Mouse (Mus musculus) cortical plate, adult 2 months (tissue): ENCODE measurements around the gene Gpat3. TPM values are rescaled to one million over a fixed set of nuclear protein-coding genes. Genes with fewer than 3 reads are reported as not detected.
A peak's percentile ranks its signal among the peaks of the same experiment; 100 is the strongest.

Source experiments
- H3K27ac ChIP-seq: fragments of 200-500 bp; 2 replicates; pipeline ENCODE4 v1.5.1; 2012; ENCODE audit warnings: low read length, control low read depth, inconsistent platforms; ENCODE audit not compliant: insufficient read depth
- H3K4me1 ChIP-seq: fragments of 200-500 bp; 2 replicates; pipeline ENCODE4 v1.6.1; 2011; ENCODE audit warnings: low read length; ENCODE audit not compliant: control insufficient read depth, insufficient read depth
- H3K4me3 ChIP-seq: fragments of 200-500 bp; 2 replicates; pipeline ENCODE4 v1.5.1; 2011; ENCODE audit warnings: mild to moderate bottlenecking, low read length, control low read depth; ENCODE audit not compliant: insufficient read depth
- CTCF ChIP-seq: fragments of 200-500 bp; IDR thresholded peaks from 2 replicates; pipeline ENCODE4 v1.5.1; 2011; ENCODE audit warnings: mild to moderate bottlenecking, control low read depth, low read length; ENCODE audit not compliant: insufficient read depth; ENCODE audit errors: extremely low read depth
- POLR2A ChIP-seq: fragments of 200-500 bp; IDR thresholded peaks from 2 replicates; pipeline ENCODE4 v1.6.1; 2011; ENCODE audit warnings: mild to moderate bottlenecking, low read length, control low read depth; ENCODE audit not compliant: insufficient read depth; ENCODE audit errors: extremely low read depth
- polyA plus RNA-seq: library from polyadenylated mRNA; depleted of rRNA; stranded (reverse); fragments of >200 nt; gene quantifications from 2 replicates; pipeline ENCODE4 v1.2.3, GENCODE M21; 2012

Gene Gpat3
- polyA plus RNA-seq, 1 experiment = 4.0 TPM

GRCm38 (mm10) chr5:100828701-100829100 is 16.8 kb upstream of the Gpat3 start:
- H3K27ac ChIP-seq = no peak overlapping the region
- TF ChIP-seq POLR2A = no peak
- TF ChIP-seq CTCF = no peak
- H3K4me1 ChIP-seq = no peaks in the 10 kb centered on the region
- H3K4me3 ChIP-seq = no peak overlapping the region

GRCm38 (mm10) chr5:100832680-100833079 is 12.8 kb upstream of the Gpat3 start:
- TF ChIP-seq CTCF = no peak

GRCm38 (mm10) chr5:100833841-100834240 is 11.7 kb upstream of the Gpat3 start:
- TF ChIP-seq POLR2A = no peak
- TF ChIP-seq CTCF = no peak
- Histone ChIP-seq H3K27ac (no peak overlapping the region), H3K4me3 (no peak overlapping the region), H3K4me1 (no peaks in the 10 kb centered on the region)

More at GRCm38 (mm10) chr5:100832680-100833079, 12.8 kb upstream of the Gpat3 start:
- H3K27ac ChIP-seq = no peak overlapping the region
- no peaks in the 10 kb centered on the region for H3K4me1 ChIP-seq
- H3K4me3 ChIP-seq = no peak overlapping the region

GRCm38 (mm10) chr5:100835862-100836538 is 9.5 kb upstream of the Gpat3 start:
- Histone ChIP-seq H3K27ac (no peak overlapping the region), H3K4me3 (no peak overlapping the region), H3K4me1 (no peaks in the 10 kb centered on the region)
- no peak for TF ChIP-seq CTCF
- TF ChIP-seq POLR2A = no peak

- TF ChIP-seq CTCF (no peak), POLR2A (no peak)
- no peaks in the 10 kb centered on the region for H3K4me1 ChIP-seq
- no peak overlapping the region for H3K4me3 ChIP-seq
- no peak overlapping the region for H3K27ac ChIP-seq
These were observed 7.6 kb upstream of the Gpat3 start for GRCm38 (mm10) chr5:100837907-100838306.

GRCm38 (mm10) chr5:100844485-100844884 is 1.0 kb upstream of the Gpat3 start:
- no peak overlapping the region for H3K4me3 ChIP-seq
- TF ChIP-seq CTCF = no peak
- TF ChIP-seq POLR2A = no peak
- no peak overlapping the region for H3K27ac ChIP-seq
- H3K4me1 ChIP-seq = no peaks in the 10 kb centered on the region

- H3K4me1 ChIP-seq = no peaks in the 10 kb centered on the region
- no peak overlapping the region for H3K27ac ChIP-seq
- peak overlapping the region; percentile 82 for H3K4me3 ChIP-seq
- TF ChIP-seq POLR2A (no peak), CTCF (no peak)
These were observed 510 bp downstream of the Gpat3 start for GRCm38 (mm10) chr5:100845848-100846598.

GRCm38 (mm10) chr5:100846599-100846920 is 1.0 kb downstream of the Gpat3 start:
- Histone ChIP-seq H3K4me1 (no peaks in the 10 kb centered on the region), H3K27ac (no peak overlapping the region), H3K4me3 (peak overlapping the region; percentile 82)
- TF ChIP-seq POLR2A (no peak), CTCF (no peak)

- no peak for TF ChIP-seq CTCF
- TF ChIP-seq POLR2A = no peak
- Histone ChIP-seq H3K4me1 (no peaks in the 10 kb centered on the region), H3K4me3 (peak overlapping the region; percentile 82; the same call in 1 of the 2 replicates), H3K27ac (no peak overlapping the region)
These were observed 1.6 kb downstream of the Gpat3 start for GRCm38 (mm10) chr5:100847143-100847542.

- Histone ChIP-seq H3K27ac (no peak overlapping the region), H3K4me3 (no peak overlapping the region), H3K4me1 (no peaks in the 10 kb centered on the region)
- TF ChIP-seq CTCF = no peak
- no peak for TF ChIP-seq POLR2A
These were observed 8.4 kb downstream of the Gpat3 start for GRCm38 (mm10) chr5:100853963-100854362.

- TF ChIP-seq CTCF = no peak
- TF ChIP-seq POLR2A = no peak
- H3K4me3 ChIP-seq = no peak overlapping the region
- no peaks in the 10 kb centered on the region for H3K4me1 ChIP-seq
- H3K27ac ChIP-seq = no peak overlapping the region
These were observed 11.0 kb downstream of the Gpat3 start for GRCm38 (mm10) chr5:100856552-100856951.
